Mouse (Mus musculus) liver, postnatal 0 days (tissue): ENCODE measurements at regions not wholly inside any gene's neighbourhood (a gene's known extent, or its start where the extent isn't known, plus 50 kb on each side); places are given as distances from the start of the nearest gene placed in this dataset.

Experiments
- CTCF ChIP-seq: sonication (generic); IDR thresholded peaks from 2 replicates; pipeline ENCODE4 v1.5.1; 2016; ENCODE audit warnings: antibody characterized with exemption, low read depth
- EP300 ChIP-seq: IDR thresholded peaks from 2 replicates; pipeline ENCODE4 v1.6.1; 2016; ENCODE audit warnings: antibody characterized with exemption, low read depth, mild to moderate bottlenecking

GRCm38 (mm10) chr2:170237959-170238358, 90.1 kb upstream of the Zfp217 start:
- TF ChIP-seq CTCF (peak; percentile 65), EP300 (no peak)
